Mouse (Mus musculus): Measurements from ENCODE around the gene Rif1. TPM values are rescaled to one million over a fixed set of nuclear protein-coding genes. Genes with fewer than 3 reads are reported as not detected.

The Rif1 gene
- polyA plus RNA-seq, 1 experiment from 2014 or later, result 34.2 TPM

DNA sequence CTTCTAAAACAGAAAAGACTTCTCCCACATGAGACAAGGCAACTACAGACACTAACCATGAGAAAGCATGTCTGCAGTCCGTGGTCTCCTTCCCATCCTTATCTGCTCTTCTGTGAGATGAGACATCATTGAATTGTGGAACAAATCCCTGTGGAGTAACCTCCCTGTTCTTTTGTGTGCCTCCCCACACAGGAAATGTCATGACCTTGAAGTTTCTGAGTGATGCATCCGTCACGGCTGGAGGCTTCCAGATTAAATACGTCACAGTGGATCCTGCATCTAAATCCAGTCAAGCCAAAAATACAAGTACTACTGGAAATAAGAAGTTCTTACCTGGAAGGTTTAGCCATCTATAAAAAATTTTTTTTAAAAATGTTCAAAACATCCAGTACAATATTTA lies 17.0 kb upstream of the Rif1 start:
- Histone ChIP-seq H3K4me1 (ENCODE audit: control insufficient read depth, insufficient read depth, low read length) (no peaks in the 10 kb centered on the region), H3K9ac (replicated peaks; ENCODE audit: low read length) (no peak overlapping the region), H3K4me2 (ENCODE audit: low read length) (no peak overlapping the region), H3K9me3 (ENCODE audit: control insufficient read depth, low read length) (no peaks in the 10 kb centered on the region), H3K4me3 (replicated peaks; ENCODE audit: low read depth, low read length) (no peak overlapping the region), H3K27me3 (ENCODE audit: control insufficient read depth, insufficient read depth, low read length) (no peaks in the 10 kb centered on the region), H3K27ac (replicated peaks; ENCODE audit: low read depth, low read length) (no peak overlapping the region), H3K36me3 (ENCODE audit: control insufficient read depth, insufficient read depth, low read length) (no peaks in the 10 kb centered on the region)
- ATAC-seq (ENCODE audit: low FRiP score, low TSS enrichment), result no peak
- WGBS, result 12% methylated on average over 4 of the region's 4 CpGs
- DNase-seq, result peak; percentile 29

DNA sequence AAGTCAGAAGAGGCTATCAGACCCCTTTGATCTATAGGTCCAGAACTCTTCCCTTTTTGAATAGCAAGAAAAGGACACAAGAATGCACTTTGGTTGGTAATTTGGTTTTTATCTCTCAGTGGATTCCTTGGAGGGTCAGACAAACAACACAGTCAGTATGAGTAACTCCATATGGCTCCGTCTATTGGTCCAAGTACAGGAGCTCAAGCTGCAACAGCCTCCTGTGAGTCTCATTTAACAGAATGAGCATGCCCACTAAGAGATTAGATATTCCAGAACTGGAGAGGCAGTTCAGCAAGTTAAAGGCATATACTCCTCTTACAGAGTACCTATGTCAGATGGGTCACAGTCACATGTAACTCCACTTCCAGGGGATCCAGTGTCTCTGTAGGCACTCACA lies 15.5 kb upstream of the Rif1 start:
- Histone ChIP-seq H3K9ac (replicated peaks; ENCODE audit: low read length) (no peak overlapping the region), H3K27ac (replicated peaks; ENCODE audit: low read depth, low read length) (no peak overlapping the region), H3K36me3 (ENCODE audit: control insufficient read depth, insufficient read depth, low read length) (no peaks in the 10 kb centered on the region), H3K4me1 (ENCODE audit: control insufficient read depth, insufficient read depth, low read length) (no peaks in the 10 kb centered on the region), H3K4me3 (replicated peaks; ENCODE audit: low read depth, low read length) (no peak overlapping the region), H3K27me3 (ENCODE audit: control insufficient read depth, insufficient read depth, low read length) (no peaks in the 10 kb centered on the region), H3K4me2 (ENCODE audit: low read length) (no peak overlapping the region), H3K9me3 (ENCODE audit: control insufficient read depth, low read length) (no peaks in the 10 kb centered on the region)
- ATAC-seq (ENCODE audit: low FRiP score, low TSS enrichment), result no peak
- DNase-seq, result no peak
- WGBS, result 91% methylated on average over 1 of the region's 1 CpGs

DNA sequence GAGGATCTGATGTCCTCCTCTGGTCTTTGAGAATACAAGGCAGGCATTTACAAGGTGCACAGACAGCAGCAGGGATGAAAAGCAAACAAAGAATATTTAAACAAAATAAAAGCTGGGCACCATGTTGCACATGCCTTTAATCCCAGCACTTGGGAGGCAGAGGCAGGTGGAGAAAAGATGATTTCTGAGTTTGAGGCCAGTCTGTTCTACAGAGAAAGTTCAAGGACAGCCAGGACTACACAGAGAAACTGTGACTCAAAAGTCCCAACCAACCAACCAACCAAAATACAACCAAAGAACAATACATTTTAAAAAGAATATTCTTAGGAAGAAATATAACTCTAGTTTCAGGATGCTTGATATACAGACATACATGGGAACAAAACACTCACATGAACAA lies 15.0 kb upstream of the Rif1 start:
- DNase-seq, result no peak
- no peak overlapping the region for H3K4me2 ChIP-seq (ENCODE audit: low read length)
- no peak overlapping the region for H3K4me3 ChIP-seq (replicated peaks; ENCODE audit: low read depth, low read length)
- no peaks in the 10 kb centered on the region for H3K4me1 ChIP-seq (ENCODE audit: control insufficient read depth, insufficient read depth, low read length)
- no peaks in the 10 kb centered on the region for H3K36me3 ChIP-seq (ENCODE audit: control insufficient read depth, insufficient read depth, low read length)
- H3K27ac ChIP-seq (replicated peaks; ENCODE audit: low read depth, low read length), result no peak overlapping the region
- ATAC-seq (ENCODE audit: low FRiP score, low TSS enrichment), result no peak
- no peak overlapping the region for H3K9ac ChIP-seq (replicated peaks; ENCODE audit: low read length)
- no peaks in the 10 kb centered on the region for H3K27me3 ChIP-seq (ENCODE audit: control insufficient read depth, insufficient read depth, low read length)
- H3K9me3 ChIP-seq (ENCODE audit: control insufficient read depth, low read length), result no peaks in the 10 kb centered on the region

DNA sequence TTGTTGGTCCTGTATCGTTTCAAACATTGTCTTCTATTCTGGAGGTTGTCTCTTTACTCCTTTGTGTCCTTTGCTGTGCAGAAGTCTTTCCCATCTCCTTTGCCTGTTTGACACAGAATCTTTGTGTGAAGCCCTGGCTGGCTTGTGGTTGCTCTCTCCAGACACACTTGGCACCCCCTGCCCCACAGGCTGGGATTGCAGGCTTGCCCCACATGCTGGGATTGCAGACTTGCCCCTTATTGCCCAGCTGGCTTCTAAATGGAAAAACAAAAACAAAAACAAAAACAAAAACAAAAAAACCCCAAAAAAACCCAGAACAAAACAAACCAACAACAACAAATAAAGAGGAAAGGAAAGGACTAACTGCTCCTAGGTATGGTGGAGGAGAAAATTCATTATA lies 4.0 kb upstream of the Rif1 start:
- H3K36me3 ChIP-seq (ENCODE audit: control insufficient read depth, insufficient read depth, low read length), result no peaks in the 10 kb centered on the region
- ATAC-seq (ENCODE audit: low FRiP score, low TSS enrichment) (no peak), DNase-seq (no peak)
- 70% methylated on average over 1 of the region's 1 CpGs for WGBS
- H3K27me3 ChIP-seq (ENCODE audit: control insufficient read depth, insufficient read depth, low read length), result no peaks in the 10 kb centered on the region
- H3K27ac ChIP-seq (replicated peaks; ENCODE audit: low read depth, low read length), result no peak overlapping the region
- no peak overlapping the region for H3K4me2 ChIP-seq (ENCODE audit: low read length)
- no peak overlapping the region for H3K4me3 ChIP-seq (replicated peaks; ENCODE audit: low read depth, low read length)
- no peak overlapping the region for H3K9ac ChIP-seq (replicated peaks; ENCODE audit: low read length)
- peaks cover 10% of the 10 kb centered on the region for H3K4me1 ChIP-seq (ENCODE audit: control insufficient read depth, insufficient read depth, low read length)
- H3K9me3 ChIP-seq (ENCODE audit: control insufficient read depth, low read length), result no peaks in the 10 kb centered on the region

DNA sequence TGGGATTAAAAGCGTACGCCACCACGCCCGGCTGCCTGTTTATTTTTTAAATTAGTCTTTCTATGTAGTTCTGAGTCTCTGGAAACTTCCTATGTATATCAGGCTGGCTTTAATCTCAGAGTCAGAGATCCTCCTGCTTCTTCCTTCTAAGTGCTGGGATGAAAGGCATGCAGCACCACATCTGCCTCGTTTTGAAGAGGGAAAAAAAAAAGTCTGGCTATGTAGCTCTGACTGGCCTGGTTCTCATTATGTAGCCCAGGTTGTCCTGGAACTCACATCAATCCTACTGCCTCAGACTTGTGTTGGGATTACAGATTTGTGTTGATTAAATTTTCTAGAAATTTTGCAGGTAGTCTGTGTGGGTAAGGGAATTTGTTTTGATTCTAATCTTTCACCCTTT lies 1.8 kb upstream of the Rif1 start:
- Histone ChIP-seq H3K27ac (replicated peaks; ENCODE audit: low read depth, low read length) (no peak overlapping the region), H3K4me3 (replicated peaks; ENCODE audit: low read depth, low read length) (no peak overlapping the region), H3K27me3 (ENCODE audit: control insufficient read depth, insufficient read depth, low read length) (no peaks in the 10 kb centered on the region), H3K9ac (replicated peaks; ENCODE audit: low read length) (no peak overlapping the region), H3K9me3 (ENCODE audit: control insufficient read depth, low read length) (no peaks in the 10 kb centered on the region), H3K4me2 (ENCODE audit: low read length) (no peak overlapping the region), H3K36me3 (ENCODE audit: control insufficient read depth, insufficient read depth, low read length) (peaks cover 4% of the 10 kb centered on the region; the same call in 1 of the 2 replicates), H3K4me1 (ENCODE audit: control insufficient read depth, insufficient read depth, low read length) (peaks cover 13% of the 10 kb centered on the region)
- no peak for DNase-seq
- WGBS, result 91% methylated on average over 5 of the region's 5 CpGs
- ATAC-seq (ENCODE audit: low FRiP score, low TSS enrichment), result no peak

DNA sequence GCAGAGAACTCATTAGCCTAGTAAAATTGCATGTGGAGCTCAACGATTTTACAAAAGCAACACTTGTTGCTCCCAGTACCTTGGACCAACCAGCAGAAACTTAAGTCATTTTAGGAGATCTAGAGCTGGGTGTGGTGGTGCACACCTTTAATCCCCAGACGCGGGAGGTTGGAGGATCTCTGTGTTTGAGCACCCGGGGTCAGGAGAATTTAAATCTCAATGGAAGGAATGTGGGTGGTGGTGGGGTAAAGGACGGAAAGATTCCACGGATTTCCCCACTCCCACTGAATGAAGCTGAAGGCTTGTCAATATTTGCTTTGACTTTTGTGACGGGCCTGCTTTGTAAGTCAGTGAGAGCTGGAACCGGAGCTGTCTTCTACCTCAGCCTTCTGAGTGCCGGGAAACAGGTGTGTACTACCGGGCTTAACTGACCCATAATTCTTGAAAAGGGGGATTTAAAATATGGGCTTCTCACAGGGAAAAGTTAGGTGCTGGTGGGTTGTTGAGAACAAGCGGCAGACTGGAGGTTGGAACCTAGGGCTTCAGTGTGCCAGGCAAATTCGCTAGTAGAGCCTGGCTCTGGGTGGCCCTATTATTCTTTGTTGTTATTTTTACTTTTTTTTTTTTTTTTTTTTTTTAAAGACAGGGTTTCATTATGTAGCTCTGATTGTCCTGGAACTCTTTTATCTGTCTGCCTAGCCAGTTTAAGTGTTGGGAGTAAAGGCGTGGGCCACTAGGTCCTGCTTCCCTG lies 1.2 kb upstream of the Rif1 start:
- H3K27me3 ChIP-seq (ENCODE audit: control insufficient read depth, insufficient read depth, low read length), result no peaks in the 10 kb centered on the region
- no peak overlapping the region for H3K27ac ChIP-seq (replicated peaks; ENCODE audit: low read depth, low read length)
- H3K9me3 ChIP-seq (ENCODE audit: control insufficient read depth, low read length), result no peaks in the 10 kb centered on the region
- no peak for DNase-seq
- peaks cover 13% of the 10 kb centered on the region for H3K4me1 ChIP-seq (ENCODE audit: control insufficient read depth, insufficient read depth, low read length)
- peaks cover 4% of the 10 kb centered on the region; the same call in 1 of the 2 replicates for H3K36me3 ChIP-seq (ENCODE audit: control insufficient read depth, insufficient read depth, low read length)
- no peak for ATAC-seq (ENCODE audit: low FRiP score, low TSS enrichment)
- H3K4me3 ChIP-seq (replicated peaks; ENCODE audit: low read depth, low read length), result peak overlapping the region; percentile 97
- peak overlapping the region; percentile 74 for H3K4me2 ChIP-seq (ENCODE audit: low read length)
- 16% methylated on average over 13 of the region's 13 CpGs for WGBS
- H3K9ac ChIP-seq (replicated peaks; ENCODE audit: low read length), result no peak overlapping the region

DNA sequence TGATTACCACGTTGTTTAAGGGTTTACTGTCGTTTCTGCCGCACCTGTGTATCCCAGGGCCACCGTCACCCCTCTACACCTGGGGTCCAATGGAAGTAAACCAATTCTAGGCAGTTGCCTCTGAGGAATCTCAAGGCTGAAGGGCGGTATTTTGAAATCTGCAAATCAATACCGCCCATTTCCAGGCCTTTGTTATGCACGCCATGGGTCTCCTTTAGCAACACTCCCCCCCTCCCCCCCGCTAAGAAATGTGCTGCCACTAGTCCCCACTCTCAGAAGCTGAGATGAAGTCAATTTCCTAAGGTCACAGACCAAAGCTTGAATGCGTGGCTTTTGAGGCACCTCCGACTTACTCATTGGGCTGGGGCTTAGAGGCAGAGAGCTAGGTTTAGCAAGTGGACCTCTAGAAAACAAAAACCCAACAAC lies 554 bp upstream of the Rif1 start:
- H3K9ac ChIP-seq (replicated peaks; ENCODE audit: low read length), result peak overlapping the region; percentile 77; the same call in 1 of the 2 replicates
- H3K27me3 ChIP-seq (ENCODE audit: control insufficient read depth, insufficient read depth, low read length), result no peaks in the 10 kb centered on the region
- peak overlapping the region; percentile 80 for H3K27ac ChIP-seq (replicated peaks; ENCODE audit: low read depth, low read length)
- H3K36me3 ChIP-seq (ENCODE audit: control insufficient read depth, insufficient read depth, low read length), result peaks cover 7% of the 10 kb centered on the region
- H3K4me1 ChIP-seq (ENCODE audit: control insufficient read depth, insufficient read depth, low read length), result peaks cover 13% of the 10 kb centered on the region
- ATAC-seq (ENCODE audit: low FRiP score, low TSS enrichment) (peak; percentile 53; the same call in 1 of the 2 replicates), DNase-seq (peak; percentile 50)
- H3K4me3 ChIP-seq (replicated peaks; ENCODE audit: low read depth, low read length), result peak overlapping the region; percentile 97
- H3K4me2 ChIP-seq (ENCODE audit: low read length), result peak overlapping the region; percentile 74
- no peaks in the 10 kb centered on the region for H3K9me3 ChIP-seq (ENCODE audit: control insufficient read depth, low read length)
- WGBS, result 1% methylated on average over 10 of the region's 10 CpGs

DNA sequence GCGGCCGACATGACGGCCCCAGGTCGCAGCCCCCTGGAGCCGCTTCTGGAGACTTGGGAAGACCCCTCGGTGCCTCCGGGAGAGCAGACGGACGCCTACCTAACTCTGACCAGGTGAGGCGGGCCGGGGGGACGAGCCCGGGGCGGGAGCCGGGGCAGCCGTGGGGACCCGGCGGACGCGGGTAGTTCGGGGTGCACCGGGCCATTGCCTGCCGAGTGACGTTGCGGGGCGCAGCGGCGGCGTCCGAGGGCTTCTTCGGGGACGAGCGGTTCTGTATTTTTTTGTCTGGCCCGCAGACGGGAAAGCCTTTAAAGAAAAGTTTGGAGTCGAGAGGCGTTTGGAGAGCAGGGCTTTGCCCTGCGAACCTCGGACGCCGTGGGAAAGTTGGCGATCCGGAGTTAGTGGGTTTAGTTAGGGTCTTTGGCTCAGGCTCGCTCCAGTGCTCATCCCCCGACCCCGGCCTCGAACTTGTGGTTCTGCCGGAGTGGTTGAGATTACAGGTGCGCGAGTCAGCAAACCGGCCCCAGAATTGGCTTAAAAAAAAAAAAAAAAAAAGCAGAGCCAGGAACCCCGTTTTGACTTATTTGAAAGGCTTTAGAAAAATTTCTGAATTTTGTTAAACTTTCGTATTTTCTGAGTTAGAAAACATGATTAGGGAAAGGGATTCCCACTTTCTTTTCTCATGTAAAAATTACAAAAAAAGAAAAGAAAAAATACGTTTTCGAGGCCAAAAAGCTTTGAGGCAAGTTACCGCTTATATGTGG lies 691 bp downstream of the Rif1 start:
- Histone ChIP-seq H3K27ac (replicated peaks; ENCODE audit: low read depth, low read length) (peak overlapping the region; percentile 80), H3K36me3 (ENCODE audit: control insufficient read depth, insufficient read depth, low read length) (peaks cover 14% of the 10 kb centered on the region), H3K4me1 (ENCODE audit: control insufficient read depth, insufficient read depth, low read length) (peaks cover 13% of the 10 kb centered on the region), H3K4me3 (replicated peaks; ENCODE audit: low read depth, low read length) (peak overlapping the region; percentile 97), H3K27me3 (ENCODE audit: control insufficient read depth, insufficient read depth, low read length) (no peaks in the 10 kb centered on the region), H3K9me3 (ENCODE audit: control insufficient read depth, low read length) (no peaks in the 10 kb centered on the region), H3K9ac (replicated peaks; ENCODE audit: low read length) (peak overlapping the region; percentile 77), H3K4me2 (ENCODE audit: low read length) (peak overlapping the region; percentile 74)
- 2% methylated on average over 56 of the region's 56 CpGs for WGBS
- ATAC-seq (ENCODE audit: low FRiP score, low TSS enrichment), result peak; percentile 53
- peak; percentile 53 for DNase-seq

Data from midbrain, embryonic 14.5 days (tissue).